Mouse (Mus musculus) spleen, postnatal 4 days (tissue): ENCODE measurements around the gene Ccdc124.

Experiments
- DNase-seq, 2 experiments: peaks; one replicate each; pipeline ENCODE4 v3.0.0; 2022; ENCODE audit warnings: low spot score in 2 of 2

Ccdc124 gene

GRCm38 (mm10) chr8:70846371-70847154 is 27.2 kb downstream of the Ccdc124 start:
- peak; percentile 53 to 74 for DNase-seq

- DNase-seq: peak in 1 of 2 experiments; percentile 63
Observed at GRCm38 (mm10) chr8:70845108-70845507, 28.6 kb downstream of the Ccdc124 start.

GRCm38 (mm10) chr8:70844523-70844922 is 29.2 kb downstream of the Ccdc124 start:
- DNase-seq: peak; percentile 95 to 100

DNA sequence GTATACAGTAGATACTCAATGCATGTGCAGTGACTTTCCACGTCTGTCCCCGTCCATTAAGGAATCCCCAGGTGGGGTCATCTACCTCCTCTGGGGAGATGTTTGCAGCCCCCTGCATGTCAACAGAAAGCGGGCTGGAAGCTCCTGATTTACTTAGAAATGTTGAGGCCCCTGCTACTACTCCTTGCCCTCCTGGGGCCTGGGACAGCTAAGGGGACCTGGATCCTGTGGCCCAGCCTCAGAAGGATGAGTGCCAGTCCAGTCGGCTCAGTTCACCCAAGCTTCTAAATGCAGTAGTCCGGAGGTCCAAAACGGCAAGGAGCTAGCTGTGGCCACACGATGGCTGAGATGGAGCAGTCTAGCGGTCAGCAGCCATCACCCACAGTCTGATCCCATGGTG is 29.8 kb downstream of the Ccdc124 start:
- DNase-seq: no peak

GRCm38 (mm10) chr8:70843214-70843773 is 30.4 kb downstream of the Ccdc124 start:
- DNase-seq: peak; percentile 73 to 80

DNA sequence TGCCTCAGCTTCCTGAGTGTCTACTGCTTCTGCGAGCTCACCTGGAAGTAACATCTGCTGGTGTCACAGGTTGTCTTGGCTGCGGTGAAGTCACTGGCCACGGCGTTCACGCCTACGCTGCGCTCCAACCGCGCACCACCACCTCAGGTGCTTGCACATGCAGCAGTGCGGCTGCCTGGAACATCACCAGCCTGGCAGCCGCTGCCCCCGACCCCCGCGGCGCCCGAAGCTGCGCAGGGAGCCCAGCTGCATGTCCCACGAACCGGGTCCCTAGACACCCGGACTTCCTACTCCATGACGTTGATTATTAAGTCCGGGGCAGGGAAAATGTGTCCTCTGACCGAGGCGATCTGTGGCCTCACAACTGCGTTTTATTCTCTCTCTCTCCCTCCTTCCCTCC is 31.3 kb downstream of the Ccdc124 start:
- DNase-seq: peak in 1 of 2 experiments; percentile 72

DNA sequence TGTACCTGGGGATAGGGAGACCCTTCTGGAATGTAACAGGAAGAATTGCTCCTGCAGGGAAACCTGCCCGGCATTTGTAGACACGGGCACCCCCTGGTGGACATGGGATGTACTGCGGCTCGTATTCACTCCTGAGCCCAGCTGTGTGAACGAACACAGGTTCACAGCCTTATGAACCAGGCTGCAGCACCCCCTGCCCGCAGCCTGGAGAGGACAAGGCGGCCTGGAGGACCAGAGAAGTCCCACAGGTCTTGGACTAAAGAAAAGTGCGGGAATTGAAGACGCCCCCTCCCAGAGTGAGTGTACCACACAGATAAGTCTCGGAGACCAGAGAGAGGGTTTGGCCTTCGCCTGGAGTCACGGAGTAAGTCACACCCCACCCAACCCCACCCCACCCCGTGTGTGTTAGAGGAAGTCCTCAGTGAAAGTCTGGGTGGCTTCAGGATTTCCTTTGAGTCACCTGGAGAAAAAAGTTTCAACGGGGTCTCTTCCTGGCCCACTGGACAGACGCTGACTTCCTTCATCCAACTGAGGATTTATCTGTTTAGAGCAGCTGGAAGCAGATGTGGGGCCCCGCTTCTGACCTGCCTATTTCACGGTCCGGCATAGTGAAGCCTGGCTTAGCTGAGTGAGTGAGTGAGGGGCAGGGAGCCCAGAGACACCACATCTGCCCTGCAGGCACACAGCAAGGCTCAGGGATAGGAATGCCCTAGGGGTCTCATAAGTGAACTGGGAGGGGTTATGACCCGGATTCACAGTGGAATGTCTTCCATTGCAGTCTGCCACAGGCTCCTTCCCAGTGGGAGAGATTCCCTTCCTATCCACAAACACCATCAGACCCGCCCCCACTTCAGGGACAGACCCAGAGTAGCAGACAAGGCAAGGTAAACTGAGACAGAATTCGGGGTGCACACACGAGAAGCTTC is 32.3 kb downstream of the Ccdc124 start:
- DNase-seq: peak; percentile 95 to 99

GRCm38 (mm10) chr8:70840590-70840989 is 33.1 kb downstream of the Ccdc124 start:
- peak in 1 of 2 experiments; percentile 73 for DNase-seq

DNA sequence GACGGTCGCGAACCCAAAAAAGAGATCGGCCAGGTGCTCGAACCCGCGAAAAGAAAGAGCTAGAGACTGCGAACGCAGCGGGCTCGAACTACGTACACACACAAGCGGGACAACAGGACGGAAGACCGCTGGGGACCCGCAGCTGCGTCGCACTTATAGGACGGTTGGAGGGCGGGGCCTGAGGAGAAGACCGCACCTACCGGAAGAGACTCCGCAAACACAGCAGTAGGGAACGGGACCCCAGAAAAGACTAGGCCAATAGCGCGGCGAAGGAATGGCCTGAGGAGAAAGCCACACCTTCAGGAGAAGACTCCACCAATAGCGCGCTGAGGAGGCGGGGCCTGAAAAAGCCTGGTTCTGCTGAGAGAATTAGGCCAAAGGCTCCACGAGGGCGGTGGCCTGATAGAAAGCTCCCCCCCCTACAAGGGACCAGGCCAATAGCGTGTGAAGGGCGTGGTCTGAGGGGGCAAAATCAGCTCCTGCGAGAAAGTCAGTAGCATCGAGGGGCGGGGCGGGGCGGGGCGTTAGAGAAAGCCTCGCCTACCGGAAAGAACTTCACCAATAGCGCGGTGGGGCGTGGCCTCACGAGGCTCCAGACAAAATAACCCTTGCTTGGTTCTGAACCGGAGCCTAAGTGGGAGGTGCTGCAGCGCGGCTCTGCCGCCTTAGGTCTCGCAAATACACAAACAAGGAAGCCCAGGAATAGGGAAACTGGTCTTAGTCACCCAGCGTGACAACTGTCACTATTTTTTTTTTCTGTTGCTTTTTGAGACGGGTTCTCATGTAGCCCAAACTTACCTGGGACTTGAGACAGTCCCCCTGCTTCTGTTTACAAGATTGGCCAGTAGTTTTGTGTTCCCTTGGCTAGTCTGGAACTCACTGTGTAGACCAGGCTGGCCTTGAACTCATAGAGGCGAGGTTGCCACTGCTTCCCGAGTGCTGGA is 34.1 kb downstream of the Ccdc124 start, which contains the start of gene Arrdc2:
Arrdc2 (minus strand) TSS at position 313 of the 944 bp plus-strand sequence.
- DNase-seq: peak; percentile 98 to 100

DNA sequence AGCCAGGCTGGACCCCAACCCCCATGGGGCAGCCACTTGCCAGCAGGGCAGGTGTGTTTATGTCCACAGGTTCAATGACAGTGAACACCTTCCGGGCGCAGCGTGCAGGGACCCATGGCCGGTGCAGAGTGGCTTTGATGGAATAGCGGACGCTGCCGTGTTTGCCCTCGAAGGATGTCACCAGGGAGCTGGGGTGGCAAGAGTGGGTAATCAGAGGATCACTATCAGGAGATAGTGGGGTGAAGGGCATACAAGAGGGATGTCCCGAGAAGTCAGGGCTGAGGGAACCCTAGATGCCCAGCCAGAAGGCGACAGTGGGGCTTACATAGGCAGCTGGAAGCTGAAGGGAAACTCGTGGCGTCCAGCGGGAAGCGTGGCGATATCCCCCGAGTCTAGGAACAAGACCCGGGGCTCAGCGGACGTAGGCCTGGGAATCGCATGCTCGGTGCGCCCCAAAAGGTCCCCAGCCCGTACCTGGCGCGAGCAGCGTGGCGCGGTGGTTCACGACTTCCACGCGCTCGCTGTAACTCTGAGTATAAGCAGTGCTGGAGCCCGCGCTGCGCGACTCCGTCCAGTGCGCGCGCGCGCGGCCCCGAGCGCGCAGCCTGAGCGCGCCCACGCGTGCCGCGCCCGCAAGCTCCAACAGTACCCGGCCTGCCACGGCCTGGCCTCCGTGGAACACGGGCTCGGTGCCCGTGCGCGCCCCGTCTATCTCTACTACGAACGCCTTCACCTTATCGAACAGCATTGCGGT is 34.9 kb downstream of the Ccdc124 start:
- DNase-seq: peak in 1 of 2 experiments; percentile 50

DNA sequence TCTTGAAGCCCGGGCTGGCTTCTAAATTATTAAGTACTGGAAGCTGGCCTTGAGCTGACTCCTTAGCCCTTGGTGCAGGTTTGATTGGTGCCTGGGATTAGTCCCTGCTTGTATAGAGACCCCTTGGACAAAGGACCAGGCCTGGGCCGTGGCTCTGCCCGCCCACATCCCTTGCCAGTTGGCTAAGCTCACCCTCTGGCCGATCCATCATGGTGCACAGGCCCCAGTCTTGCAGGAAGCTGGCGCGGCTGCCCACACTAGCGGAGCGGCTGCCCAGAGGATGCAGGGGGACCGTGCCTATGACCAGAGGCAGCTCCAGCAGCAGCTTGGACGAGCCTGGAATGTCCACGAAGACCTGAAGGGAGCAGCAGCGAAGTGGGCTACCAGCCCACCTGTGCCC is 37.1 kb downstream of the Ccdc124 start:
- DNase-seq: no peak

- DNase-seq: no peak
Observed at GRCm38 (mm10) chr8:70834071-70834470, 39.7 kb downstream of the Ccdc124 start.

DNA sequence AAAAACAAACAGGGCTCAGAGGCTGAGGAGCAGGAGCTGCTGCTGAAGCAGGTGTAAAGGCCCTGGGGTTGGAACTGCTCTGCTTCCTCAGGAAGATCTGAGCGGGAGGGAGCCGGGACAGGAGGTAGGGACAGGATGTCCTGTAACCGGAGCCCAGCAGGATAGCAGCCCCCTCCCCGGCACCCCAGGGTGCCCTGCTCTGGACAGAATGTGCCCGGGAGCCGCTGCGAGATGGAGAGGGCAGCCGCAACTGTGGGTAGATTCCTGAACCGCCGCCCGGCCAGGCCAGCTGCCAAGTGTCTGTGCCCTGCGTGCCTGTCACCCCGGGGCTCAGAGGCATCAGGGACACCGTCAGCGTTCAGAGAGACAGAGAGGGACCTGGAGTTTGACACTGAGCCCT is 40.2 kb downstream of the Ccdc124 start:
- no peak for DNase-seq

- no peak for DNase-seq
Observed at GRCm38 (mm10) chr8:70833018-70833482, 40.7 kb downstream of the Ccdc124 start.

DNA sequence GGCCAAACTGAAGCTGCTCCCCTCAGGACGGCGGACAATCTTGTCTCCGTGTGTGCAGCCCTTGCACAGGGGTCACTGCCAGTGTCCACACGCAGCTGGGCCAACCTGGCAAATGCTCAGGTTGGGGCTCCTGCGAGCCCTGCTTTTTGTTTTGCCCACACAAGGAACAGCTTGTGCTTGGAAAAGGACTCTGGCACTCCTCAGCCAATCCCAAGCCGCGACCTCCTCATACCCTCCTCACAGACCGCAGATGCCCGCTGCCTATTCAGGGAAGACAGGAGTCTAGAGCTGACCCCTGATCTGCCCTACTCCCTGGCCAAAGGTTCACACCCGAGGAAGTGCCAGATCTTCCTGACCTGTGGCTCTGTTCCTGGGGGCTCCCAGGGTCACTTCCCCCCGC is 41.4 kb downstream of the Ccdc124 start:
- DNase-seq: no peak

DNA sequence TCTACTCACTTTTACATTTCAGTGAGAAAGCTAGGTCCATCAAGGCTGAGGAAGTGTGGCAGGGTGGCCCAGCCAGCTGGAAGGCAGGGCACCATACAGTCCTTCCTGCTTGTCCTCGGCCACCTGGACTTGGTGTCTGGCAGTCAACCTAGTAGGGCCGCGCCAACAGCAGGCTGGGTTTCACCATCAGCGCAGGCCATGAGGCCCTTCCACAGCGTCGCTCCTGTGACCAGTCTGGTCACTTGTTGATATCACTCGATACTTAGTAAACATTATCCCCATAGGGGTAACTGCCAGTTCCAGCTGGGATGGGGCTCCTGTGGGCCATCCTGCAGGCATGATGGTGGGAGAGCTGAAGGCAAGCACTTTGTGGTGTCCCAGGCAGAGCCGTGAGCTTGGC is 42.2 kb downstream of the Ccdc124 start:
- DNase-seq: no peak

- DNase-seq: no peak
Observed at GRCm38 (mm10) chr8:70827796-70828195, 45.9 kb downstream of the Ccdc124 start.

DNA sequence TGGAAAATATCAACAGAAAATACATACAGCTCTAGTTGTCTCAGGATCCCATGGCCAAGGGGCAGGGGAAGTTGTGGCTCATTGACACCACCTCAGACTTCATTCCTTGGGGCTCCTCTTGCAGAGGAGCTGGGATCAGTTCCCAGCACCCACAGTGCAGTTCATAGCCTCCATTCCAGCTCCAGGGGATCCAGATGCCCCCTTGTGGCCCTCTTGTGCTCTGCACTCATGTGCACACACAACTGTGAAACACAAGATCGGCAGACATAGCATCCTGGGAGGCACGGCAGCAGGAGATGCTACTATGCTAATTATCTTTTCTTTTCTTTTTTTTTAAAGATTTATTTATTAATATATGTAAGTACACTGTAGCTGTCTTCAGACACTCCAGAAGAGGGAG is 46.7 kb downstream of the Ccdc124 start:
- DNase-seq: no peak

- no peak for DNase-seq
Observed at GRCm38 (mm10) chr8:70825816-70826215, 47.9 kb downstream of the Ccdc124 start.

DNA sequence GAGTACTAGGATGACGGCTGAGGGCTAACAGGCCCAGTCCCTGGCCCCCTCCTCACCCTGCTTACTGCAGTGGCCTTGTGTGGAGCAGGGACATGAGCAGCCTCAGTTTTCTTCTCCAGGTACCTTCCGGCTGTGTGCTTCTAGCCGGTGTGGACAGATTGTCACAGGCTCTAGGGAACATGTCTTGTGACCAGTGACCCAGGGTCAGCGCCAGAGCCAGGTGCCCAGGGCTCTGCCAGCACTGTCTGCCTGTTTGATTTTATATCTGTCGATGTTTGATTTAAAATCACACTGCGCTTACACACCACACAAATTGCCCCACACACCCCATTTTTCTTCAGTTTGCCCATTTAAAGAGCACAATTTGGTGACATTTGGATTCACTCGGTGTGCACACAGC is 49.9 kb downstream of the Ccdc124 start:
- DNase-seq: no peak
